Mouse (Mus musculus) kidney, embryonic 16.5 days (tissue): ENCODE data around the gene Tmem200a. TPM values are rescaled to one million over a fixed set of nuclear protein-coding genes. Genes with fewer than 3 reads are reported as not detected.

Experiments
- ATAC-seq: fragments of 200-750 bp; cut with Nextera tagmentation; 2 replicates; pipeline ENCODE4 v1.8.0; 2017; ENCODE audit warnings: moderate TSS enrichment; ENCODE audit not compliant: low FRiP score, low TSS enrichment
- H3K27ac ChIP-seq: fragments of 300-500 bp; sonication (generic); 2 replicates; pipeline ENCODE4 v1.5.1; 2014; ENCODE audit warnings: low read length
- H3K27me3 ChIP-seq: fragments of 300-500 bp; sonication (generic); 2 replicates; pipeline ENCODE4 v1.6.1; 2014; ENCODE audit warnings: low read length, control low read depth, mixed read lengths; ENCODE audit not compliant: insufficient read depth
- H3K36me3 ChIP-seq: fragments of 300-500 bp; sonication (generic); 2 replicates; pipeline ENCODE4 v1.6.1; 2014; ENCODE audit warnings: low read length, control low read depth, mixed read lengths; ENCODE audit not compliant: insufficient read depth
- H3K4me1 ChIP-seq: fragments of 300-500 bp; sonication (generic); 2 replicates; pipeline ENCODE4 v1.6.1; 2014; ENCODE audit warnings: low read length, control low read depth, mixed read lengths; ENCODE audit not compliant: insufficient read depth
- H3K4me2 ChIP-seq: fragments of 300-500 bp; sonication (generic); replicated peaks from 2 replicates; pipeline ENCODE4 v1.6.1; 2014; ENCODE audit warnings: low read depth, low read length
- H3K4me3 ChIP-seq: fragments of 300-500 bp; sonication (generic); 2 replicates; pipeline ENCODE4 v1.5.1; 2014; ENCODE audit warnings: mild to moderate bottlenecking, low read length
- H3K9ac ChIP-seq: fragments of 300-500 bp; sonication (generic); replicated peaks from 2 replicates; pipeline ENCODE4 v1.6.1; 2014; ENCODE audit warnings: low read length
- H3K9me3 ChIP-seq: fragments of 300-500 bp; sonication (generic); 2 replicates; pipeline ENCODE4 v1.6.1; 2016; ENCODE audit warnings: low read length, control low read depth
- WGBS: fragments of 180-500 bp; shearing (Covaris S2); extraction: QIAGEN DNeasy Blood & Tissue Kit; methylation state at CpG from one replicate; pipeline ENCODE4 v1.1.7; 2014; 5-methylcytosine and 5-hydroxymethylcytosine counted together
- polyA plus RNA-seq: library from polyadenylated mRNA; unstranded; fragments of >200 nt; fragmentation: Nextera tagmentation; extraction: Ambion mirVana; gene quantifications from 2 replicates; pipeline ENCODE4 v1.2.1, GENCODE M21; 2015

The Tmem200a gene
- polyA plus RNA-seq, 1 experiment from 2014 or later, result 3.1 TPM

- H3K9me3 ChIP-seq, result no peaks in the 10 kb centered on the region
- ATAC-seq, result no peak
- 77% methylated on average over 5 of the region's 5 CpGs for WGBS
- H3K9ac ChIP-seq, result no peak overlapping the region
- no peaks in the 10 kb centered on the region for H3K4me1 ChIP-seq
- no peaks in the 10 kb centered on the region for H3K36me3 ChIP-seq
- no peak overlapping the region for H3K4me3 ChIP-seq
- no peaks in the 10 kb centered on the region for H3K27me3 ChIP-seq
- H3K4me2 ChIP-seq, result no peak overlapping the region
- no peak overlapping the region for H3K27ac ChIP-seq
These were observed 79.4 kb downstream of the Tmem200a start for GRCm38 (mm10) chr10:25999291-25999930.

DNA sequence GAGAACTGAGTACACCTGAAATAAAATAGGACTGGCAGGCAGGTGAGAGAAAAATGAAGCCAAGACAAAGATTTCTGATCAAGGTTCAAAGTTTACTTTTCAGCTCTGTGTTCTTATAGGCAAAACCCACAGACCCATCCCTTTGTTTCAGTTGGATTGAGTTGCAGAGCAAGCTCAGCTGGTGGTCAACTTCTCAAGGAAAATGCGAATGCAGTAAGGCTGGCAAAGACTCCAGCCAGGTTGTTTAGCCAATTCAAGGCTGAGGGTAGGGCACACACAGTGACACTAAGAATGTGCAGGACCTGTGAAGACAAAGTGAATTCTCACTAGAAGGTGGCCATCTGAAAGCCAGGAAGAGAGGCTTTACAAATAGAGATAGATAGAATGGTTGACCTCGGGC is 94.8 kb downstream of the Tmem200a start:
- Histone ChIP-seq H3K27me3 (no peaks in the 10 kb centered on the region), H3K27ac (no peak overlapping the region), H3K4me1 (no peaks in the 10 kb centered on the region), H3K9me3 (no peaks in the 10 kb centered on the region), H3K36me3 (no peaks in the 10 kb centered on the region), H3K4me2 (no peak overlapping the region), H3K4me3 (no peak overlapping the region), H3K9ac (no peak overlapping the region)
- WGBS, result 64% methylated on average over 2 of the region's 2 CpGs
- ATAC-seq, result no peak

GRCm38 (mm10) chr10:25982617-25983016 is 96.2 kb downstream of the Tmem200a start:
- no peak for ATAC-seq
- Histone ChIP-seq H3K4me1 (no peaks in the 10 kb centered on the region), H3K9ac (no peak overlapping the region), H3K4me2 (no peak overlapping the region), H3K4me3 (no peak overlapping the region), H3K9me3 (no peaks in the 10 kb centered on the region), H3K36me3 (no peaks in the 10 kb centered on the region), H3K27ac (no peak overlapping the region), H3K27me3 (no peaks in the 10 kb centered on the region)
- WGBS, result 59% methylated on average over 1 of the region's 1 CpGs

DNA sequence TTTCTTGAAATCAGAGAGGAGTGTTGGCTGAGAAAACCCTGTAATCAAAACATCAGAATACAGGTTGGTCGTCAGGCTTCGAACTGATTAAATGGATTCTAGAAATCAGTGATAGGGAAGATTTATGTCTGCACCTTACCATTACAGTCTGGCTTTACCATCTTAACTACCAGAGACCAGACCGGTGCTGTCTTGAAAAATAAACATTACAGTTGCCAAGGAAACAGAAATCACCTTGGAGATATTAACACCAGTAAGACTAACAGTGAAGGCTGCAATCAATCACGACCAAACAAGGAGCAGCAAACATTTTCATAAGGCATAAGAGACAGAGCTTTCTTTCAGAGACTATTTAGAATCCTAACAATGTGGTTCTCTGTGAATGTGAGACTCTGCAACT is 116.0 kb downstream of the Tmem200a start:
- no peak for ATAC-seq
- no peak overlapping the region for H3K27ac ChIP-seq
- 37% methylated on average over 4 of the region's 4 CpGs for WGBS
- H3K4me1 ChIP-seq, result no peaks in the 10 kb centered on the region
- no peak overlapping the region for H3K4me3 ChIP-seq
- H3K9me3 ChIP-seq, result peaks cover 3% of the 10 kb centered on the region; the same call in 1 of the 2 replicates
- no peaks in the 10 kb centered on the region for H3K36me3 ChIP-seq
- H3K27me3 ChIP-seq, result no peaks in the 10 kb centered on the region
- H3K9ac ChIP-seq, result no peak overlapping the region
- H3K4me2 ChIP-seq, result no peak overlapping the region

DNA sequence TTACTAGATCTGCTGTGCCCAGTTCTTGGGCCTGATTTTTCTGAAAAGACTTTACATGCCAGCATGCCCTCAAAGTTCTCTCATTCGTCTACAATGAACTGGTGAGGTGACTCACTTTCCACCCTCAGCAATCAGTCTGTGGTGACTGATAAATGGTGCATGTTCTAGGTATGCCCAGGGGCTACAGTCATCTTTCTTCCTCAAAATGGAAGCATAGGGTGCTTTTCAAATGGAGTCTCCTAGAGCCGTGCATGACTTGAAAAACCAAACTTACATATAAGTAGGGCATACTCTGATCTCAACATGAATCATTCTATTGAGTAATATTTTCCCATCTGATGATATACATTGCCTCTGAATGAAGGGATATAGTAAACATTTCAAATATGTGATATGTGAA is 117.8 kb downstream of the Tmem200a start:
- WGBS, result 84% methylated on average over 2 of the region's 2 CpGs
- Histone ChIP-seq H3K36me3 (no peaks in the 10 kb centered on the region), H3K4me3 (no peak overlapping the region), H3K9me3 (peaks cover 3% of the 10 kb centered on the region; the same call in 1 of the 2 replicates), H3K27ac (no peak overlapping the region), H3K9ac (no peak overlapping the region), H3K4me1 (no peaks in the 10 kb centered on the region), H3K4me2 (no peak overlapping the region), H3K27me3 (no peaks in the 10 kb centered on the region)
- no peak for ATAC-seq

DNA sequence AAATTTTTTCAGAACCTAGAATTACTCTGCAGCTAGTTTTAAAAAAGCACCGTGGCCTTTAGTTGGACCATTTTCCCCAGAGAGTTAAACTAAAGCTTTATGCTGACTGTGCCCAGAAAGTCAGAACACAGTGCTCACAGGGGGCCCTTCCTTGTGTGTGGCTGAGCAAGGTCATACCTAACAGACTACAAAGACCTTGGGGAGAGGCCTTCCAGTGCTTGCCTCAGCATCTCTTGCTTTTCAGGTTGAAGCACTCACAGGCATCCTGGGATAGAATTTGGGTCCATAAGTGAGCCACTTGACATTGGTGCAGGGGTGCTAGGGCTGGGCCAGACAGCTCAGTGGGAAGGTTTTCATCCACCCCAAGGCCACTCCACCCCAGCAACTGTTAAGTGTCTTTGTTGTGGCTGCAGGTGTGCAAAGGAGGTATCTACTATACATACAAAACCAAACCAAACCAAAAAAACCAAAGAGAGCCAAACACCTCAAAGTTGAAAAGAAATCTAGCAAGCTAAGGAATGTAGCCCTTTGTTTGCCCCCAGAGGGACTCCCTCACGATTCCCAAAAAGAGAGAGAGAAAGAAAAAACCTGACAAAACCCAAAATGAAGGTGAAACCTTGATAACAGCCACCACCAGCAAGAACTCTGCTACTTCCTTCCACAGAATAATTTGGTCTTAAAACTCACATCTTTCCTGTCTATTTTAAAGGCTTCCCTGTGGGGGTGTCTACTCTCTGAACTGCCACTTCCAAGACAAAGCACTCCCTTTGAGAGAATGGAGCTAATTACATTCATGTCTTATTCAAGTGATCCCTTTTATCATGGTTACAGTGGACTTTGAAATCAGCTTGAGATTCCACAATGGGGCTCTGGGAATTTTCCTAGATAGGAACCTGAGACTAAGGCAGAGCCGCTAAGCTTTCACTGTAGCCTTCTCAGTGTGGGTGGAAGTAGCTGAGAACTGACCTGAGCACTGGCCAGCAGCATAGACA is 119.8 kb downstream of the Tmem200a start:
- Histone ChIP-seq H3K27me3 (no peaks in the 10 kb centered on the region), H3K4me1 (no peaks in the 10 kb centered on the region), H3K9ac (no peak overlapping the region), H3K36me3 (no peaks in the 10 kb centered on the region), H3K4me3 (no peak overlapping the region), H3K9me3 (peaks cover 3% of the 10 kb centered on the region; the same call in 1 of the 2 replicates), H3K27ac (no peak overlapping the region), H3K4me2 (no peak overlapping the region)
- 59% methylated on average over 3 of the region's 3 CpGs for WGBS
- no peak for ATAC-seq

DNA sequence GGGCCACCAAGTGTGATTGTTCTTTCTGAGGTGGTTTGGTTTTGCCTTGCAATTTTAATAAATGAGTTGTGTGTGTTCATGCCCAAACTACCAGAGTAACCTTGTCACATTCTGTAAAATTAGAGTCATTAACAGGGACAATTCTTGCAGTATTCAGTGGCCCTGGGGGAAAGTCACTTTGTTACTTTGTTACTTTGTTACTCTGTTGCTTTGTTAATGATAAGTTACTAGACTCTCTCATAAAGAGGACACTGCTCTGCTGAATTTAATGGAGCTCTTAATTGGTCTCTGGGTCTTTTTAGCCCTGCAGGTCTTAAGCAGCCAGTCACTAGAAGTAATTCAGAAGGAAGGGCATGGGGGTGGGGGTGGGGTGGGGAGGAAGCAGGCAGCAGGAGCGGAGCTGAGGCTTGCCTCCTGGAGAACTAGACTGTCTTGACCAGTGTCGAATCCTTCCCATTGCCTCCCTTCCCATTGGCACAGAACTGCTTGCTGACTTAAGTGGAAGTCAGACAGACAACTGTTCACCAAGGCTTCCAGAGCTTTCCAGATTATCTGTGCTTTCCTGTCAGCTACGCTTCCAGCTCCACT is 124.1 kb downstream of the Tmem200a start:
- Histone ChIP-seq H3K9ac (no peak overlapping the region), H3K9me3 (no peaks in the 10 kb centered on the region), H3K27ac (no peak overlapping the region), H3K27me3 (no peaks in the 10 kb centered on the region), H3K4me1 (0 out of 2 replicates have a peak, but pooled peaks cover 4% of the 10 kb centered on the region), H3K4me3 (no peak overlapping the region), H3K36me3 (no peaks in the 10 kb centered on the region), H3K4me2 (no peak overlapping the region)
- no peak for ATAC-seq
- WGBS, result 61% methylated on average over 3 of the region's 3 CpGs

GRCm38 (mm10) chr10:25952838-25953237 is 126.0 kb downstream of the Tmem200a start:
- no peaks in the 10 kb centered on the region for H3K36me3 ChIP-seq
- no peaks in the 10 kb centered on the region for H3K27me3 ChIP-seq
- ATAC-seq, result 0 out of 2 replicates have a peak, but pooled peaks have one; percentile 11
- H3K9me3 ChIP-seq, result no peaks in the 10 kb centered on the region
- H3K27ac ChIP-seq, result no peak overlapping the region
- 37% methylated on average over 7 of the region's 7 CpGs for WGBS
- H3K4me3 ChIP-seq, result no peak overlapping the region
- H3K4me2 ChIP-seq, result no peak overlapping the region
- H3K9ac ChIP-seq, result no peak overlapping the region
- H3K4me1 ChIP-seq, result 0 out of 2 replicates have a peak, but pooled peaks cover 4% of the 10 kb centered on the region

DNA sequence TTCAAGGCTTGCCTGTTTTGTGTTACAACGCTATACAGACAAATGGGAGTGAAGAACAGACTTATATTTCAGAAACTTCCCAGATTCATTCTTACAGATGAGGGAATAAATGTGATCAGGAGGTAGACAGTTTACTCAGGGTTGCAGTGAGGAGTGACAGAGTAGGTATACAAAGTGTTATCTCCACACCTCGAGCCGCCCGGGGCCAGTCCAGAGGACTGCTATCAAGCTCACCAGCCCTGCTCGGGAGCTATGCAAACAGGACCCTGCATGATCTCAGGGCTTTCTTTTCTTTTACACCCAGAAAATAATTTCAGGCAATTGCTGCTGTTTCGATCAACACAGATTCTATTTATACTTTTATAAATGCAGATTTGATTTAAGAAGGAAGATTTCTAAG is 126.7 kb downstream of the Tmem200a start:
- no peak for ATAC-seq
- Histone ChIP-seq H3K4me1 (0 out of 2 replicates have a peak, but pooled peaks cover 4% of the 10 kb centered on the region), H3K9ac (no peak overlapping the region), H3K36me3 (no peaks in the 10 kb centered on the region), H3K4me2 (no peak overlapping the region), H3K27me3 (no peaks in the 10 kb centered on the region), H3K9me3 (no peaks in the 10 kb centered on the region), H3K4me3 (no peak overlapping the region), H3K27ac (no peak overlapping the region)
- WGBS, result 70% methylated on average over 6 of the region's 6 CpGs
